ENCODE assay signal across 8 mouse cellular contexts in the genomic region with DNA sequence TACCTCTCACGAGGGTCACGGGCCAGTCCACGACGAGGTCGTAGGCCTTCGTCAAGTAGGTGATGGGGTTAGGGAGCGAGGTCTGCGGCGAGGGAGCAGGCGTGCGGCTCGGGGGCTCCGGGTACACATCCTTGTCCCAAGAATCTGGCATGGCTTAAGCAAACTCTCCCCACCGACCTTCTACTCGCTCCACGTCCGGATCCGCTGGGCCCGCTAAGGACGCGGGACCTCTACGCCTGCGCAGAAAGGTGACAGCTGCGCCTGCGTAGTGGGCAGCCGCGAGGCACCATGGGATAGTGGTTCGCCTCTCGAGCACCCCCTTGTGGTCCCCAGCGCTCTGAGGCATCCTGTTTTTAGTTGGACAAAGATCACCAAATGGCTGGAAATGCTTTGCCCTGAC. TPM values are rescaled to one million over a fixed set of nuclear protein-coding genes. Genes with fewer than 3 reads are reported as not detected.
DNase-seq lines count a peak whose midpoint lies in the region; ATAC-seq and TF ChIP-seq lines count a peak whose summit lies in the region.

A gene (minus strand): TSS at position 295 of the 400 bp plus-strand sequence.

- TF ChIP-seq POLR2A in ES-Bruce4 (IDR thresholded peaks at IDR 0.05; ENCODE audit: insufficient read depth, low read length) = peak; percentile 85

- H3K36me3 ChIP-seq in ES-Bruce4 (ENCODE audit: control insufficient read depth, insufficient read depth, low read length, poor library complexity, severe bottlenecking) = peaks cover 21% of the 10 kb centered on the region
- peaks cover 19% of the 10 kb centered on the region for H3K36me3 ChIP-seq in forebrain, embryonic 14.5 days (ENCODE audit: control insufficient read depth, insufficient read depth, low read length)
- H3K36me3 ChIP-seq in neural tube, embryonic 15.5 days = peaks cover 15% of the 10 kb centered on the region

- no peaks in the 10 kb centered on the region for H3K27me3 ChIP-seq in ES-Bruce4 (ENCODE audit: control insufficient read depth, insufficient read depth, low read length, poor library complexity, severe bottlenecking)
- no peaks in the 10 kb centered on the region for H3K27me3 ChIP-seq in forebrain, embryonic 14.5 days (replicated peaks; ENCODE audit: control insufficient read depth, insufficient read depth, low read length)
- no peaks in the 10 kb centered on the region for H3K27me3 ChIP-seq in neural tube, embryonic 15.5 days (replicated peaks)

- ATAC-seq in cerebellum, adult (ENCODE audit: insufficient number of reproducible peaks, low FRiP score, low TSS enrichment) = peak; percentile 79
- peak; percentile 65 for ATAC-seq in forebrain, embryonic 14.5 days
- peak; percentile 67 for ATAC-seq in neural tube, embryonic 15.5 days (ENCODE audit: low FRiP score)

- intact Hi-C loops in heart, postnatal 14 days (cut with DNase I) = no loop called here

- H3K4me3 ChIP-seq in ES-Bruce4 (ENCODE audit: low read depth, low read length) = peak within 1 kb of the TSS; percentile 90
- peak within 1 kb of the TSS; percentile 74 for H3K4me3 ChIP-seq in forebrain, embryonic 14.5 days (ENCODE audit: low read depth, low read length)
- peak within 1 kb of the TSS; percentile 84 for H3K4me3 ChIP-seq in neural tube, embryonic 15.5 days (replicated peaks)

- DNase-seq in forebrain, embryonic 14.5 days (ENCODE audit: low spot score) = peak; percentile 97
- peak; percentile 98 to 99 for DNase-seq in heart, postnatal 14 days
- peak; percentile 98 for DNase-seq in layer of hippocampus, adult 11-12 months (ENCODE audit: low spot score)
- DNase-seq in lung, adult 18-20 months = peak; percentile 92 to 96
- DNase-seq in testis, postnatal 14 days (ENCODE audit: low spot score) = peak; percentile 90

- TF ChIP-seq CTCF in ES-Bruce4 (IDR thresholded peaks at IDR 0.05; ENCODE audit: low read depth, low read length) = peak; percentile 92

- H3K9ac ChIP-seq in ES-Bruce4 (ENCODE audit: low read depth, poor library complexity, severe bottlenecking) = peak within 1 kb of the TSS; percentile 65
- H3K9ac ChIP-seq in forebrain, embryonic 14.5 days (ENCODE audit: low read length) = peak within 1 kb of the TSS; percentile 91
- peak within 1 kb of the TSS; percentile 98 for H3K9ac ChIP-seq in neural tube, embryonic 15.5 days (replicated peaks)

- TF ChIP-seq EP300 in ES-Bruce4 (IDR thresholded peaks at IDR 0.05; ENCODE audit: insufficient read depth, low read depth, low read length) = no peak

- H3K4me1 ChIP-seq in ES-Bruce4 (ENCODE audit: control insufficient read depth, insufficient read depth, low read length) = no peaks in the 10 kb centered on the region
- peaks cover 15% of the 10 kb centered on the region for H3K4me1 ChIP-seq in forebrain, embryonic 14.5 days (ENCODE audit: control insufficient read depth, insufficient read depth, low read length)
- peaks cover 31% of the 10 kb centered on the region for H3K4me1 ChIP-seq in neural tube, embryonic 15.5 days

- no peaks in the 10 kb centered on the region for H3K9me3 ChIP-seq in ES-Bruce4 (replicated peaks; ENCODE audit: control insufficient read depth, insufficient read depth, low read length, poor library complexity, severe bottlenecking)
- no peaks in the 10 kb centered on the region for H3K9me3 ChIP-seq in forebrain, embryonic 14.5 days (replicated peaks; ENCODE audit: control insufficient read depth, low read length)
- H3K9me3 ChIP-seq in neural tube, embryonic 15.5 days (replicated peaks) = no peaks in the 10 kb centered on the region

- peak within 1 kb of the TSS; percentile 47 for H3K27ac ChIP-seq in ES-Bruce4 (ENCODE audit: insufficient read depth, low read length)
- H3K27ac ChIP-seq in forebrain, embryonic 14.5 days (ENCODE audit: low read depth, low read length) = peak within 1 kb of the TSS; percentile 75
- peak within 1 kb of the TSS; percentile 90 for H3K27ac ChIP-seq in neural tube, embryonic 15.5 days (replicated peaks)

- H3K4me2 ChIP-seq in forebrain, embryonic 14.5 days (ENCODE audit: low read length) = peak within 1 kb of the TSS; percentile 94
- peak within 1 kb of the TSS; percentile 91 for H3K4me2 ChIP-seq in neural tube, embryonic 15.5 days

- 0% methylated on average over 30 of the region's 30 CpGs for WGBS in forebrain, embryonic 14.5 days
- WGBS in neural tube, embryonic 15.5 days = under 1% methylated on average over 30 of the region's 30 CpGs

RNA-seq across cellular contexts. Expression of the gene that starts here (rescaled TPM):
- polyA plus RNA-seq in ES-Bruce4 (2011; ENCODE audit: insufficient read depth, insufficient read length, low read depth, missing spikeins) = 88.7 and 90.9 TPM in 2 replicates
- polyA plus RNA-seq in forebrain, embryonic 14.5 days (2014; fragmentation: Nextera tagmentation; extraction: Ambion mirVana) = 301 and 312 TPM in 2 replicates
- 100 to 1,000 TPM; 939 to 954 TPM for total RNA-seq in heart, postnatal 14 days (2021)
- polyA plus RNA-seq in neural tube, embryonic 15.5 days (2015; fragmentation: Nextera tagmentation; extraction: Ambion mirVana) = 302 and 304 TPM in 2 replicates

Comparison
In these comparisons a context has a peak if more than half of its experiments do, and no peak if none do; other contexts are left out.
1. Peak in every context shown above with its lines: DNase-seq, ATAC-seq, H3K4me3 ChIP-seq and H3K27ac ChIP-seq.